Mouse (Mus musculus) mouse embryonic stem cell (cell line): ENCODE results near the gene Slc12a7.

ENCODE experiments used
- in situ Hi-C, 2 experiments: fragments of 300-500 bp; cut with MboI; formaldehyde crosslinking; loops; 1 replicate in 1 of 2; 3 replicates in 1 of 2; pipeline ENCODE4 v1.14.3; 2019 to 2020; ENCODE audit warnings: low sequenced_read_pairs in 2 of 2, low pct_unique_long_range_greater_than_20kb in 1 of 2, mixed read lengths in 1 of 2; ENCODE audit not compliant: unreplicated experiment in 1 of 2

Gene Slc12a7

GRCm38 (mm10) chr13:73773519-73774205 lies 40.8 kb downstream of the Slc12a7 start:
- in situ Hi-C loops = no loop called here

- in situ Hi-C loops = no loop called here
Observed at GRCm38 (mm10) chr13:73775786-73776185, 42.9 kb downstream of the Slc12a7 start.

- in situ Hi-C loops = no loop called here
Observed at GRCm38 (mm10) chr13:73777578-73777977, 44.7 kb downstream of the Slc12a7 start.

GRCm38 (mm10) chr13:73782486-73782885 lies 49.6 kb downstream of the Slc12a7 start:
- in situ Hi-C loops = no loop called here

GRCm38 (mm10) chr13:73792176-73792575 lies 59.3 kb downstream of the Slc12a7 start:
- in situ Hi-C loops = no loop called here

- in situ Hi-C loops = no loop called here
Observed at GRCm38 (mm10) chr13:73793171-73793570, 60.3 kb downstream of the Slc12a7 start.

GRCm38 (mm10) chr13:73799110-73799509 lies 66.2 kb downstream of the Slc12a7 start:
- in situ Hi-C loops = no loop called here

- in situ Hi-C loops = no loop called here
Observed at GRCm38 (mm10) chr13:73803450-73804178, 70.7 kb downstream of the Slc12a7 start.

- in situ Hi-C loops = no loop called here
Observed at GRCm38 (mm10) chr13:73804914-73805313, 72.0 kb downstream of the Slc12a7 start.

GRCm38 (mm10) chr13:73812936-73813335 lies 80.0 kb downstream of the Slc12a7 start:
- in situ Hi-C loops = no loop called here

- in situ Hi-C loops = no loop called here
Observed at GRCm38 (mm10) chr13:73814181-73814580, 81.3 kb downstream of the Slc12a7 start.

GRCm38 (mm10) chr13:73816338-73816737 lies 83.4 kb downstream of the Slc12a7 start:
- in situ Hi-C loops = no loop called here

GRCm38 (mm10) chr13:73818921-73819320 lies 86.0 kb downstream of the Slc12a7 start:
- in situ Hi-C loops = no loop called here

- in situ Hi-C loops = no loop called here
Observed at GRCm38 (mm10) chr13:73821251-73821650, 88.4 kb downstream of the Slc12a7 start.

GRCm38 (mm10) chr13:73822187-73822800 lies 89.4 kb downstream of the Slc12a7 start:
- in situ Hi-C loops = no loop called here

- in situ Hi-C loops = no loop called here
Observed at GRCm38 (mm10) chr13:73823711-73824110, 90.8 kb downstream of the Slc12a7 start.

GRCm38 (mm10) chr13:73827243-73827642 lies 94.3 kb downstream of the Slc12a7 start:
- in situ Hi-C loops = loop anchor here (5.0 kb wide), 2 partner anchors 100 to 105 kb away; no protein-coding TSS in a partner anchor

GRCm38 (mm10) chr13:73831486-73831885 lies 98.6 kb downstream of the Slc12a7 start:
- in situ Hi-C loops = no loop called here

GRCm38 (mm10) chr13:73833809-73834208 lies 100.9 kb downstream of the Slc12a7 start:
- in situ Hi-C loops = no loop called here
